Mouse (Mus musculus) 416B (cell line): ENCODE results near the gene Prkar2b.

Source experiments
- DNase-seq: peaks from one replicate; pipeline ENCODE4 v3.0.0; 2011; ENCODE audit warnings: low read depth

The Prkar2b gene

DNA sequence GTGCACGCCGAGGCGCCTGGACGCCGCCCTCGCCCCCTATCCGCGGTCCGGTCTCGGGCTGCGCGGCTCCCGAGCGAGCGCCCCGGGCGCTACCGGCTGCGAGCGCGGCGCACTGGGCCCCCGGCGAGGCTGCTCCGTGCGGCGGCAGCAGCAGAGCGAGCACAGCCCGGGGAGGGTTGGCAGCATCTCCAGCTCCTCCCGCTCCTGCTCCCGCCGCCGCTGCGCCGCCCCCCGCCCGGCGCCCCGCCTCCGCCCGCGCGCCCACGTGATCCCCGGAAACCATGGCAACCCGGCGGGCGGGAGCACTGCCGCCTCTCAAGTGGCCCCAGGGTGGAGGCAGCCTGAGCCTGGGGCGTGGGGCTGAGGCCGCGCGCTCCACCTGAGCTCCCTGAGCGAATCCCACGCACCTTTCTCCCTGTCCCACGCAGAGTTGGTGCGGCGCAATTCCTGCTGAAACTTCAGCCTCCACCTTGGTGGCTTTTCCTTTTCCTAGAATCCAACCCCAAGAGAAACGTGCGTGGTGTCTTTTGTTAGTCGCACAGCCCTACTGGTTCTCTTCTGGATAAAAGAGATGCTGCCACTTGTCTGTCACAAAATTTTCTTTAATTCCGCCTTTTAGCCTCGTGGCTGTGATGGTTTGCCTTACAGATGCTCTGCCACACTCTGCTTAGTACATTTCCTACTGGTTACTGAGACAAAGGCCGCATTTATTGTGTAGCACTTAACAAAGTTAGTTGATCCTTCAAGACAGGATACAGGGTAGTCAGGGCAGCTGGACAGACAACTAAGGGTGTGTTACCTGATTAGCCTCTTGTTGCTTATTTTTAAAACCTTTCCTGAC, at the start of gene Prkar2b:
Gene Prkar2b, minus strand, starts transcription at position 207 of the 841 bp plus-strand sequence.
- DNase-seq: peak; percentile 84

DNA sequence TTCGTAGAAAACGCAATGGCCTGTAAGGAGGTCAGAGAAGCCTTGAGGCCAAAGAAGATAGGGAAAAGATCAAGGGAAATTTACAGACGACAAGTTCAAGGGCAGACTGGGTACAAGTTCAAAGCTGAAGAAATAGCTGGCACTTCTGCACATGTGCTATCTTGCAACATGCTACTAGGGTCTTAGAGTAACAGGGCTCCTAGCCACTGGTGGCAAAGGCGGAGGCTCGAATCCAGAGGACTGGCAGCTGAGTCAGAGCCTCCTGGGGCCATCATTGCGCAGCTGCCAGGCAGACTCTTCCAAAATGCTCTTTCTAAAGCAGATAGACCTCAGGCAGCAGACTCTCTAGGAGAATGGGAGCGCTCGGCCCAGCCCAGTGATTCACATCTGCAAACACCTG, 48.1 kb upstream of the Prkar2b start:
- DNase-seq: no peak

GRCm38 (mm10) chr12:32104955-32105521, 43.9 kb upstream of the Prkar2b start:
- DNase-seq: no peak

GRCm38 (mm10) chr12:32104451-32104862, 43.4 kb upstream of the Prkar2b start:
- DNase-seq: no peak

GRCm38 (mm10) chr12:32101306-32101705, 40.2 kb upstream of the Prkar2b start:
- no peak for DNase-seq

DNA sequence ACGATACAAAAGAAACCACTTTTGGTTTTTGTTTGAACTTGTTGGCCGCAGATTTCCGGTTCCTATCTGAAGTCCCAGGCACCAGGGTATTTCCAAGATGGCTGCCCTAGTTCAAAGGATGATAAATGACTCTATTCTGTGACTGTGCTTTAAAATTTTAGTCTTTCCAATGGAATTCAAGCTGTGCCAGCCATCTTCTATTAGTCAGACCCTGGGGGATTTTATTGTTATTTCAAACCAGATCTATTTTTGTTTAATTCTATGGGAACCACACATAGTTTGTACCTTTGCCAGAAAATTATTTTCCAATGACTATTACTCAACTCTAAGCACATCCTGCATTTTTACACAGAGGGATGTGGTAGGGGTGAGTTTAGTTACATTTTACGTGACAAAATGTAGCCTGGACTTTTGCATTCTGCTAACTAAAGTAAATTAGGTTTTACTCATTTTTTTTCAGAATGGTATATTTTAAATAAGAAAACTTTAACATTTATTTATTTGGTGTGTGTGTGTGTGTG, 38.6 kb upstream of the Prkar2b start:
- peak; percentile 27 for DNase-seq

- DNase-seq: no peak
Measured at GRCm38 (mm10) chr12:32098596-32098995, 37.5 kb upstream of the Prkar2b start.

GRCm38 (mm10) chr12:32097107-32097506, 36.0 kb upstream of the Prkar2b start:
- peak; percentile 95 for DNase-seq

- DNase-seq: peak; percentile 90
Measured at GRCm38 (mm10) chr12:32095164-32095563, 34.1 kb upstream of the Prkar2b start.

GRCm38 (mm10) chr12:32092452-32092851, 31.4 kb upstream of the Prkar2b start:
- no peak for DNase-seq

GRCm38 (mm10) chr12:32088566-32088965, 27.5 kb upstream of the Prkar2b start:
- DNase-seq: peak; percentile 39

DNA sequence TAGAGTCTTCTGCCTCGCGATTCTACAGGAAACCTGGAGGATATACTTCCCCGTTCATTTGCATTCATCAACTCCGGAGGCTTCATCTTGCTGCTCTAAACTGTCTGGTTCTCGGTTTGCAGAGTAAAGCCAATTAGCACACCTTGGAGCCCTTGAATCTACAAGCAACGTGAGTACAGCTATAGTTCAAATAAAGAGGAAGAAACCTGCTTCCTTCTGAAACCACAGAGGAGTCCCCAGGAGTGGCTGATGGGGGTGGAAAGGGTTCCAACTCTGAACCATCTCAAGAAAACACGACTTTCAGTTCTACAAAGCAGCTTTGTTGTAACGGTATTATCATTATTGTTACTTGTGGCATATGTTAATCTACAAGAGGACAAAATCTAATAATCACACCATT, 26.2 kb upstream of the Prkar2b start:
- DNase-seq: peak; percentile 42

- no peak for DNase-seq
Measured at GRCm38 (mm10) chr12:32086874-32087273, 25.8 kb upstream of the Prkar2b start.

DNA sequence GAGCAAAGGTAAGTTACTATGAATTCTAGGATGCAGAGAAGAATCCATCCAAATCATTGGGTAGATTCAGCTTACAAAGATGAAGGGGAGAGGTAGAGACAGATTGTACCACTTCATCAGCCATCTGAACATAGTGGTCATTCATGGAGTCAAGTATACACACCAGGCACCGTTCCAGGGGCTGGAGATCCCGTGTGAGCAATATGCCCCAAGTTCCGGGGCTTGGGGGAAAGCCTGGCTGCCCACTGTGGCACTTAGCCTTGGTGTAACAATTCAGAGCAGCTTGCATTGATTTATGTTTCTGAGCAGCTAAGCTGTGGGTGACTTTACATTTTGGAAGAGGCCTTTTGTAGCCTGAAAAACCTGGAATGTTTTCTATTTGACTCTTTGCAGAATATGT, 24.8 kb upstream of the Prkar2b start:
- DNase-seq: no peak

DNA sequence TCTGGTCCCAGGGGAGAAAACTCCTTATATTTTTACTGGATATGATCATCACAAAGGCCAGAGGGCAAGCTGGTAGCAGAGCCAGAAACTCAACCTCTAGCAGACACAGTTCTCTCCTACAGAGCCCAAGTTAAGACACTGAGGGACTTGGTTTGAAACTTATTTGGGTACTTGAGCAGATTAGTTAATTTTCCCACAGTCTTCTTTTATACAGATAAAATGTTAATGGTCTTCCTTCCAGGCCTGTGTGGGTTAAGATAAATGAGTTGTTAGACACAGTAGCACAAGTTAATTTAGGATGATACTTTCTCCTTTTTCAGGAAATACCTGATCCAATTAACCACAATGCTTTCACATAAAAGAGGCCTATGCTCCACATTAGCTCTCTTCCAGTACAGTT, 24.1 kb upstream of the Prkar2b start:
- no peak for DNase-seq

DNA sequence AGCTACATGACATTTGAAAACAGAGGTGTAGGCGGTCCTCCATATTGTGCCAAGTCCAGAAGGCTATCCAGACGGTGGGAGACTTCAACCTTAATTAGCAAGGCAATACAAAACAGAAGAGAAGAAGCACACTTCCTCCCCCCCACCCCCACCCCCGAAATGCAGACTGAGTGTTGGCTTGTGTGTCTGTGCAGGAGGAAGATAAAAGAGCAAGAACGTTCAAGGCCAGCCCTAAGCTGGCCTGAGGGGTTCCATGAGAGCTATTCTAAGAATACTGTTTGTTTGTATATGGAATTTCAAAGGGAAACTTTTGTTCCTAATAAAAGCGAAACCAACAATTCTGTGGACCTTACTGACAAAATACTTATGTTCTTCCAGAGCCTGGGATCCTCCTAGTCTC, 23.5 kb upstream of the Prkar2b start:
- DNase-seq: no peak

DNA sequence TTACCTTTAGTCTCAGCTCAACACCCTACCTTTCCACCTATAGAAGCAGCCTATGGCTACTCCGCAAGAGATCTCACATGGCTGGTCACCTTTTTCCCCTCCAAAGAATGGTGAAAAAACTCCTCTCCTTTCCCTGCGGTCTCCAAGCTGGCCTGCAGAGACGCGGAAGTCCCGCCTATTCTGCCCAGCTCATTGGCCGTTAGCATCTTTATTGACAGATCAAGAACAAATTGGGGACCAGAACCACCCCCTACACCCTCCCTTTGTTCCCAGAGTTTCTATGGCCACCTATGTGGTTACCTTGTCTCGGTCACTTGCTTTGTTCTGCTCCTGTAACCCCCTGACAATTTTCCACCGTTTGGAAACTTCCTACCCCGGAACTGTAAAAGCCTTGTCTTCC, 19.6 kb upstream of the Prkar2b start:
- DNase-seq: no peak

DNA sequence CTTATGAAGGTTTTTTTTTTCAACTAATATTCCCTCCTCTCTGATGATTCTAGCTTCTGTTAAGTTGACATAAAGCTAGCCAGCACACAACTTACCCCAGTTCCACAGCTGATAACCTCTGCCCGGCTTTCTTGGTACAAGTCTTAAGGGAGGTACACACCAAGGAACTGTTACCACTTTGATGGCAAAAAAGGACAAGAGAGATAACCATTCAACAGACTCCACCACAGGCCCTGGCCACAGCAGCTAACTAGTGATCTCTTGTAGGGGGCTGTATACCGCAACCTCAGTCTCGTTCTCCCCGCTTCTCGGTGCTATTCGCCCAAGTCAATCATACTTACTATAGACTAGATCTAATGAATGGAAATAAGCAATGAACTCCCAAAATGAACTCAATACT, 16.3 kb upstream of the Prkar2b start:
- no peak for DNase-seq

DNA sequence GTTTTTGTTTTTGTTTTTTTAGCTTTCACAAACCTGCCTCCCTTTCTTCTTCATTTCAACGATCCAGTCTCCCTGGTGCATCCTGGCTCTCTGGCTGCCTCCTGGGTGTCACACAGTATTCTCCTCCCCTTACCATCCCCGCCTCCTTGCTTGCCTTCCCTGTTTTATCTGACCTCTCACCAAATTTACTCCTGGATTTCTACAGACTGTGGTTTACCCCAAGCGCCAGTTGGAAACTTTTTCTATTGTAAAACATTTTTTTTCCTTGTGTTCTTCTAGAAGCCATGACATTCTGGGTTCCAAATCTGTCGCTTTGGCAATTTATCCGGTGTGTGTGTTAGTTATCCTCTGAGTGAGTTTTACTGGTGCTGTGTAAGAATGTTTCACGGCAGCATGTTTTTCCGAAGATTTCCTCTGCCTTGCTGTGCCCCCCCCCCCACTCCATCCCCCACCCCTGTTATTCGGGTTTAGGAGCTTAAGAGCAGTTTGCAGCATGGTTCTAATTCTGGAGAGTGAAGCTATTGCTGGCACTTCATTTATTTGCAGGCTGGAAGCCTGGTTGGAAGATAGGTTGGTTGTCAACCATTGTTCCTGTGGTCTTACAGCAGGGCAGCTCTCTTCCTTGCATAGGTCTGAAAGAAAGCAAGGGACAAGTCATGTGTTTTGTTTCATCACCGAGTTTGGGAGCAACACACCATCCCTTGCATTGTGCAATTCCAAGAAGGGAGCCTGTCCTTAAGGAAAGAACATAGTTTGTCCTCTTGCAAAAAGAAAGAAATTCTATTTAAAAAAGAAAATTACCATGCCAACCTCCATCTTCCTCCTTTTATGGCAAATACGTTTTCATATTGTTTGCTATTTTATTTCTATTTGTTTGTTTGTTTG, 15.0 kb upstream of the Prkar2b start:
- DNase-seq: no peak

DNA sequence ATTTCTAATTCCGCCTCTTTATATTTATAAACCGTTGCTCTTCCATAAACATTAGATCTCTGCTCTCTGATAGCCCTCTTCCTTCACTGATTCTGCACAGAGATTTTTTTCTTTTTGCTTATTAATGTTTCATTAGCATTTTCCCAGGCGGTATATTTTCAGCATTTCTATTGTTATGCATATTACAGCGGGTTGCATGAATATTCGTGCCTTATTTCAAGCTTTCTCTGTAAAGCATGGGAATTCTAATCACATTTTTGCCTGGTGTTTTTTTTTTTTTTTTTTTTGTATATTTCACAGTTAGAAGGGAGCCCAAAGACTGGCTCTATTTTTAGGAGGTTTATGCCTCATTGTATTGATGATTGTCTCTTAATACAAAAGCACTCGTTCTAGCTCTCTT, 13.2 kb upstream of the Prkar2b start:
- DNase-seq: no peak

DNA sequence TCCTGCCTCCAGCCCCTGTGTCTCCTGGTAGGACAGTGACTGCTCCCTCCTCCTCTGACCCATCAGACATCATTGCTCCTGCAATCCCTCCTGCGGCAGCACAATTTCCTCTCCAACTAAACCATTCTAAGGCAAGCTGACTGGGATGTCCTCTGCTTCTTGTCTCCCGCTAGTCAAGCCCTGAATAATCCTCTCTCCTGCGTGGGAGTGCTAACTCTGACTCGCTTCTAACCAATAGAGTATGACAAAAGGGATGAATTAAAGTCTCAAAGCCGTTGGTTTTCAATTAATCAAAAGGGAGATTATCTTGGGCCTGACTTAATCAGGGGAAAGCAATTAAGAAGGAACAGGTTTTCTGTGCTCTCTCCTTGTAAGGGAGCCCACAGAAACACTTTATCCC, 4.9 kb upstream of the Prkar2b start:
- DNase-seq: no peak
